Mouse (Mus musculus) heart, adult 2 months (tissue): ENCODE results near the gene Tfap2a. TPM values are rescaled to one million over a fixed set of nuclear protein-coding genes. Genes with fewer than 3 reads are reported as not detected.

Source experiments
- DNase-seq, 2 experiments: peaks; one replicate each; pipeline ENCODE4 v3.0.0; 2021
- H3K27ac ChIP-seq: fragments of 200-600 bp; 2 replicates; pipeline ENCODE4 v1.8.1; 2022
- H3K27me3 ChIP-seq: fragments of 200-500 bp; 2 replicates; pipeline ENCODE4 v1.6.1; 2012; ENCODE audit warnings: mild to moderate bottlenecking, low read length, inconsistent platforms, mixed read lengths; ENCODE audit not compliant: control insufficient read depth, insufficient read depth
- H3K36me3 ChIP-seq: fragments of 200-500 bp; 2 replicates; pipeline ENCODE4 v1.6.1; 2012; ENCODE audit warnings: low read length, inconsistent platforms; ENCODE audit not compliant: control insufficient read depth, insufficient read depth
- H3K4me1 ChIP-seq: fragments of 200-500 bp; 2 replicates; pipeline ENCODE4 v1.6.1; 2011; ENCODE audit warnings: low read length; ENCODE audit not compliant: control insufficient read depth, insufficient read depth
- H3K4me3 ChIP-seq: fragments of 200-600 bp; 2 replicates; pipeline ENCODE4 v1.8.1; 2022
- H3K79me2 ChIP-seq: fragments of 200-500 bp; replicated peaks from 2 replicates; pipeline ENCODE4 v1.6.1; 2012; ENCODE audit warnings: mild to moderate bottlenecking, inconsistent platforms, low read length, moderate library complexity, mixed read lengths; ENCODE audit not compliant: control insufficient read depth, insufficient read depth
- H3K9ac ChIP-seq: fragments of 200-500 bp; 2 replicates; pipeline ENCODE4 v1.6.1; 2012; ENCODE audit warnings: low read depth, mild to moderate bottlenecking, control low read depth, inconsistent platforms, low read length, mixed read lengths
- CTCF ChIP-seq: fragments of 200-600 bp; IDR thresholded peaks from 2 replicates; pipeline ENCODE4 v1.8.1; 2022; ENCODE audit warnings: antibody characterized with exemption, mild to moderate bottlenecking, moderate library complexity
- EP300 ChIP-seq: fragments of 200-500 bp; IDR thresholded peaks from 2 replicates; pipeline ENCODE4 v1.6.1; 2011; ENCODE audit warnings: low read depth, low read length, control low read depth; ENCODE audit not compliant: insufficient read depth
- POLR2A ChIP-seq: fragments of 200-500 bp; IDR thresholded peaks from 2 replicates; pipeline ENCODE4 v1.6.1; 2011; ENCODE audit warnings: mild to moderate bottlenecking, low read depth, low read length, control low read depth; ENCODE audit not compliant: insufficient read depth
- WGBS: fragments of 180-500 bp; shearing (Covaris S2); methylation state at CpG from one replicate; pipeline ENCODE4 v1.1.7; 2018; 5-methylcytosine and 5-hydroxymethylcytosine counted together
- intact Hi-C: fragments of 180-260 bp; cut with DNase I; formaldehyde crosslinking; loops from one replicate; pipeline ENCODE4 v1.15.1; 2025
- polyA plus RNA-seq: library from polyadenylated mRNA; depleted of rRNA; stranded (reverse); fragments of >200 nt; gene quantifications from 2 replicates; pipeline ENCODE4 v1.2.3, GENCODE M21; 2012
- total RNA-seq, 2 experiments: library from RNA; stranded (reverse); gene quantifications; 2 replicates each; pipeline ENCODE4 v1.2.3; 2021

The Tfap2a gene
- total and polyA plus RNA-seq, 3 experiments, result 0.08 to 0.18 (median 0.14) TPM

- peaks cover 28% of the 10 kb centered on the region for H3K27me3 ChIP-seq
- intact Hi-C loops, result no loop called here
- TF ChIP-seq POLR2A (no peak), CTCF (no peak), EP300 (no peak)
- H3K36me3 ChIP-seq, result no peaks in the 10 kb centered on the region
- no peak overlapping the region for H3K27ac ChIP-seq
- 2% methylated on average over 18 of the region's 19 CpGs for WGBS
- H3K4me3 ChIP-seq, result no peak overlapping the region
- no peaks in the 10 kb centered on the region for H3K4me1 ChIP-seq
- no peaks in the 10 kb centered on the region for H3K79me2 ChIP-seq
- H3K9ac ChIP-seq, result no peak overlapping the region
- no peak for DNase-seq
These were observed 2.7 kb upstream of the Tfap2a start for GRCm38 (mm10) chr13:40740727-40741360.

DNA sequence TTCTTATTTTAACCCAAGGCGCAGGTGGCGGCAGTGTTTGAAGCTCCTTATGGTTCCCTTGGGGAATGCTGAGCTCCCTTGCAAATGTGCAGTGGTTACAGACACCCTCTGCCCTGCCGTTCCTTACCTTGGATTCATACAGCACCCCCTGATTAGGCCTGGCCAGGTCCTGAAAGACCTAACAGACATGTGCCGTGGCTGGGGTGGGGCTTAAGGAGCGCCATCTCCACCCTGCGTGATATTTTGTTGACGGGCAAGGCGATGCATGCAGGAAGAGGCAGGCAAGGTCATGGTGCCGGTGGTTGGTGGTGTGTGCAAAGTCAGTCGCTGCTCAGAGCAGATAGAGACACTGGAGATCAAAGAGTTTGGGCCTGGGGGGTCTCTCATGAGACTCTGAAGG, 1.7 kb upstream of the Tfap2a start:
- no peak overlapping the region for H3K27ac ChIP-seq
- 9% methylated on average over 10 of the region's 10 CpGs for WGBS
- H3K4me1 ChIP-seq, result no peaks in the 10 kb centered on the region
- H3K4me3 ChIP-seq, result no peak overlapping the region
- TF ChIP-seq POLR2A (no peak), CTCF (no peak), EP300 (no peak)
- intact Hi-C loops, result no loop called here
- peaks cover 28% of the 10 kb centered on the region for H3K27me3 ChIP-seq
- DNase-seq, result no peak
- H3K9ac ChIP-seq, result no peak overlapping the region
- no peaks in the 10 kb centered on the region for H3K79me2 ChIP-seq
- no peaks in the 10 kb centered on the region for H3K36me3 ChIP-seq

DNA sequence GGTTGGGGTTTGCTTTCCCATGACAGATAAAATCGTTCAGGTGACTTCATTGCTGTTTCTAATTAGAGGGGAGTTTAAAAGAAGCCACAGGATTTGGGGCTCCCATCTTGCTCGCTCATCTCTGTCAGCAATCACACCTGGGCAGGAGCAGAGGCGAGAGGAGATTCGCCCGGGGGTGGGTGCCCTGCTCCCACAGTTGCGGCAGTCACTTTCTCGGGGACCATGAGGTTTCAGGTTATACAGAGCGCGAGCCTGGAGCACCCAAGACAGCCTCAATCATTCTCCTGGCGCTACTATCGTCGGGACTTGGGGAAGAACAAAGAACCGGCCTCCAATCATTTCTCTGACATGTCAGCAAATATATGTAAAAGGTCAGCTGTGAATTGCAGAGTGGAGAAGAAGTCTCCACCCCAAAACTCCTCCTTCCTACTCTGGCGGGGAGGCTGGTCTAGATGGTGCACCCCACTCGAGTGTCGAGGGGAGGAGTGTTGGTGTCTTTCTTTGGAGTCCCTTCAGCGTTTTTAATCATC, 1.0 kb upstream of the Tfap2a start:
- no peak for DNase-seq
- no peaks in the 10 kb centered on the region for H3K4me1 ChIP-seq
- H3K36me3 ChIP-seq, result no peaks in the 10 kb centered on the region
- no peak overlapping the region for H3K9ac ChIP-seq
- 4% methylated on average over 17 of the region's 17 CpGs for WGBS
- no peak for TF ChIP-seq EP300
- no peak for TF ChIP-seq CTCF
- no peak for TF ChIP-seq POLR2A
- H3K79me2 ChIP-seq, result no peaks in the 10 kb centered on the region
- H3K27ac ChIP-seq, result no peak overlapping the region
- no peak overlapping the region for H3K4me3 ChIP-seq
- H3K27me3 ChIP-seq, result peaks cover 31% of the 10 kb centered on the region
- intact Hi-C loops, result no loop called here

DNA sequence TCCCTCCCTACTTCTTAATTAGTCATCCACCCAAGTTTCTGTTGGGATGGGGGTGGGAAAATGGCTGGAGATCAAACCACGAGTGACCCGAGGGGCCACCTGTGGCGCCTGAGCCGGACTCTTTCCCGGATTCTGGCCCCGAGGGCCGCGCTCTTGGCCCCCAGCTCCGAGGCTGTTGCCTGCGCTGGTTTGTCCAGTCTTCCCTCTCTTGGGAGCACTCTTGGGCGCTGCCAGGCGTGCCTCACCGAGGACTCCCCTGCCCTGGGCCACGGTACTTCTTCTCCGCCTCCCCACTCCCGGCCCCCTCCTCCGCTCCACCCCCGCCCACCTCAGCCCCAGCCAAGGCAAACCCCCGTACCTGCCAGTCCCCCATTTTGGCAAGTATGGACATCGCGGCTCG, 415 bp downstream of the Tfap2a start:
- TF ChIP-seq CTCF (no peak), EP300 (no peak), POLR2A (no peak)
- no peak for DNase-seq
- Histone ChIP-seq H3K36me3 (no peaks in the 10 kb centered on the region), H3K27ac (no peak overlapping the region), H3K9ac (no peak overlapping the region), H3K4me3 (no peak overlapping the region), H3K4me1 (peaks cover 2% of the 10 kb centered on the region; the same call in 1 of the 2 replicates), H3K27me3 (peaks cover 39% of the 10 kb centered on the region), H3K79me2 (no peaks in the 10 kb centered on the region)
- WGBS, result 2% methylated on average over 22 of the region's 22 CpGs
- intact Hi-C loops, result no loop called here

DNA sequence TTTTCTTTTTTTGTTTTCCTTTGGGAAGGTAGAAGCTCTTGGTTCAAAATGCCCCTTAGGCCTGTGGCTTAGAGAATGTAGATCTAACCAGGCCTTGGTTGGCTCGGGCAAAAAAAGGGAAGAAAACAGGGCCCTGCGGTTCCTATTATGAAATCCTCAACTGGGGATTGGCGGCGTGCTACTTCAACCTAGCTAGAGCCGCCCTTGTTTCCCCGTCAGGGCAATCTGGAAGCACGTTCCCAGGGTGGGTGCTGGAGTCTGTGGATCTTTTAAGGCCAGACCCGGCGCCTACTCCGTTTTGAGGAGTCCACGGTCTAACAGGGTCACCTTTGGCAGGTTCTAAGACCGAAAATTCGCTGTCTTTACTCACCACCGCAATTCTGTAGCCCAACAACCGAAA, 1.1 kb downstream of the Tfap2a start:
- no peak for DNase-seq
- no peak for TF ChIP-seq POLR2A
- TF ChIP-seq EP300, result no peak
- TF ChIP-seq CTCF, result no peak
- Histone ChIP-seq H3K79me2 (no peaks in the 10 kb centered on the region), H3K27me3 (peaks cover 41% of the 10 kb centered on the region), H3K4me3 (no peak overlapping the region), H3K36me3 (no peaks in the 10 kb centered on the region), H3K4me1 (peaks cover 2% of the 10 kb centered on the region; the same call in 1 of the 2 replicates), H3K9ac (no peak overlapping the region), H3K27ac (no peak overlapping the region)
- intact Hi-C loops, result no loop called here
- 47% methylated on average over 15 of the region's 15 CpGs for WGBS

DNA sequence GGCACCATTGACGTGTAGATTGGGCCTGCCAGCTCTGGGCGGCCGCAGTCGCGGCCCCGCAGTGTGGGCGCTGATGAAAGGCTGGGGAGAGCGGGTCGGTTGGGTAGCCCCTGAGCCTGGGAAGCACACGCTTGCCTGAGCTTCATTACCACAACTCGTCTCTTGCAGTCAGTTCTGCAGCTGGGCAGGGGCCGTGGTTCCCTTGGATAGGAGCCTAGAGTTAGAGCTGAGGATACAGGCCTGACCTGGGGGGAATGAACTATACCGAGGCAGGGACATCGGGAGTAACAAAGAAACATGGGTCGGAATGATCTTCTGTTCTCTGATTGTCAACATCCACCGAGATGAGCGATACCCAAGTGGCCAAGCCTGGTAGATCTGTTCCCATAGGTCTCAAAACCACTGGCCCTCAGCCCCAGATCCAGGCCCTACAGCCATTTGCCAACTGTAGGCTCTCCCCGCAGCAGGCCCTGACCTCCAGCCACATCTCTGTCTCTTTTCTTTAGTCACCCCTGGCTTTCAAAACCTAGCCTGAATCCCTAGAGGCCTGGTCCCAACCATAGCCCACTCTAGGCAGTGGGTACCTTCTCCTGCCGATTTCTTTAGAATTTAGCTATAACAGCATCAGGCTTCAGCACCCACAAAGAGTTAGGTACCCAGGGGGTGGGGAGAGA, 1.9 kb downstream of the Tfap2a start:
- TF ChIP-seq CTCF, result no peak
- no peak for TF ChIP-seq POLR2A
- no peak for TF ChIP-seq EP300
- peaks cover 2% of the 10 kb centered on the region; the same call in 1 of the 2 replicates for H3K4me1 ChIP-seq
- H3K27me3 ChIP-seq, result peaks cover 48% of the 10 kb centered on the region
- no peak overlapping the region for H3K4me3 ChIP-seq
- DNase-seq, result no peak
- H3K36me3 ChIP-seq, result no peaks in the 10 kb centered on the region
- H3K27ac ChIP-seq, result no peak overlapping the region
- no peaks in the 10 kb centered on the region for H3K79me2 ChIP-seq
- intact Hi-C loops, result no loop called here
- H3K9ac ChIP-seq, result no peak overlapping the region
- 58% methylated on average over 19 of the region's 19 CpGs for WGBS
